Mouse (Mus musculus) olfactory bulb, adult 2 months (tissue): Measurements from ENCODE around the gene Gnat1.

Experiments used
- CTCF ChIP-seq: fragments of 200-500 bp; IDR thresholded peaks from 2 replicates; pipeline ENCODE4 v1.5.1; 2012; ENCODE audit warnings: low read depth, mild to moderate bottlenecking, low read length, moderate library complexity; ENCODE audit not compliant: insufficient read depth
- POLR2A ChIP-seq: fragments of 200-500 bp; IDR thresholded peaks from 2 replicates; pipeline ENCODE4 v1.6.1; 2012; ENCODE audit warnings: mild to moderate bottlenecking, low read depth, low read length, moderate library complexity; ENCODE audit not compliant: insufficient read depth

GRCm38 (mm10) chr9:107699376-107699980, 20.0 kb upstream of the Gnat1 start:
- TF ChIP-seq CTCF (no peak), POLR2A (no peak)
